Mouse (Mus musculus) urinary bladder, postnatal 0 days (tissue): ENCODE data around the gene Clmp. TPM values are rescaled to one million over a fixed set of nuclear protein-coding genes. Genes with fewer than 3 reads are reported as not detected.

Source experiments
- polyA plus RNA-seq: library from polyadenylated mRNA; unstranded; fragments of >200 nt; fragmentation: Nextera tagmentation; extraction: Ambion mirVana; gene quantifications from 2 replicates; pipeline ENCODE4 v1.2.1, GENCODE M21; 2015

The Clmp gene
- polyA plus RNA-seq, result 40.8 and 47.8 TPM in 2 replicates

DNA sequence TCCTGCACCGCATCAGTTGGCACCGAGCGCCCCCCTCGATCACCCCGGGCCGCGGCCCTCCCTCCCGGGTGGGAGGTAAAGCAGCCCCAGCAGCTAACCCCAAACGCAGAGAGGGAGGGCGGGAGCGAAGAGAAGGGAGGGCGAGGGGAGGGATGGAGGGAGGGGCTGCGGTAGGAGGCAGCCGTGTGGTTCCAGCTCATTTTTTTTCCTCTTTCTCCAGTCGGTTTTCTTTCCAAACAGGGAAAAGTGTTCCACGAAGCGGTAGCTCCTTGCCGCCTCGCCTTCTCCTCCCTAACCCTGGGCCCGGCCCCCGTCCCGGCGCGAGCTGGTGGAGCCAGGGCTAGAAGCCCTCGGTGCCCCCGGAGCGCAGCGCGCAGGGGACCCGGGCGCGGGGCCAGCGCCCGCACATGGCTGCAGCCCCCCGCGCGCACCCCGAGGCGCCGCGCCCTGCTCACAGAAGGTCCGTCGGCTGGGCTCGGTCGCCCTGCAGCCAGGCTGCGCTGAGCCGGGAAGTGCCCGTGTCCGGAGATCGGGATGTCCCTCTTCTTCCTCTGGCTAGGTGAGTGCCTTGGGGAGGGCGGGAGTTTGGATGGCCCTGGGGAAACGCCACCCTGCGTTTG, at the start of gene Clmp:
Clmp (plus strand) TSS at position 162 of the 620 bp plus-strand sequence.

DNA sequence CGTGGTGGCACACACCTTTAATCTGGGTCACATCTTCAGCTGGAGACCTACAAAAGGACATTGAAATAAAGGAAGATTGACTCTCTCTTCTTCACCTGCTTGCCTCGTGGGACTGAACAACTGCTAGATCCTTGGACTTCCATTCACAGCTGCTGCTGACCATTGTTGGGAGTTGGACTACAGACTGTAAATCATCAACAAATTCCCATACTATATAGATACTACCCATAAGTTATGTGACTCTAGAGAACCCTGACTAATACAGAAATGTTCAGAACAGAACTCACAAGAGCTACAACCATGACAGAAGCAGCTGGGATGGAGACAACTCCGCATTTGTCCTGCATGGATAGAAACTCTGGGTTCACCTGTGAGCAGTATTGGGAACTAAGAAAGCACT, 15.4 kb upstream of the Clmp start, which contains the start of gene Gm21915:
Gm21915 (plus strand) TSS at position 301 of the 400 bp plus-strand sequence.

DNA sequence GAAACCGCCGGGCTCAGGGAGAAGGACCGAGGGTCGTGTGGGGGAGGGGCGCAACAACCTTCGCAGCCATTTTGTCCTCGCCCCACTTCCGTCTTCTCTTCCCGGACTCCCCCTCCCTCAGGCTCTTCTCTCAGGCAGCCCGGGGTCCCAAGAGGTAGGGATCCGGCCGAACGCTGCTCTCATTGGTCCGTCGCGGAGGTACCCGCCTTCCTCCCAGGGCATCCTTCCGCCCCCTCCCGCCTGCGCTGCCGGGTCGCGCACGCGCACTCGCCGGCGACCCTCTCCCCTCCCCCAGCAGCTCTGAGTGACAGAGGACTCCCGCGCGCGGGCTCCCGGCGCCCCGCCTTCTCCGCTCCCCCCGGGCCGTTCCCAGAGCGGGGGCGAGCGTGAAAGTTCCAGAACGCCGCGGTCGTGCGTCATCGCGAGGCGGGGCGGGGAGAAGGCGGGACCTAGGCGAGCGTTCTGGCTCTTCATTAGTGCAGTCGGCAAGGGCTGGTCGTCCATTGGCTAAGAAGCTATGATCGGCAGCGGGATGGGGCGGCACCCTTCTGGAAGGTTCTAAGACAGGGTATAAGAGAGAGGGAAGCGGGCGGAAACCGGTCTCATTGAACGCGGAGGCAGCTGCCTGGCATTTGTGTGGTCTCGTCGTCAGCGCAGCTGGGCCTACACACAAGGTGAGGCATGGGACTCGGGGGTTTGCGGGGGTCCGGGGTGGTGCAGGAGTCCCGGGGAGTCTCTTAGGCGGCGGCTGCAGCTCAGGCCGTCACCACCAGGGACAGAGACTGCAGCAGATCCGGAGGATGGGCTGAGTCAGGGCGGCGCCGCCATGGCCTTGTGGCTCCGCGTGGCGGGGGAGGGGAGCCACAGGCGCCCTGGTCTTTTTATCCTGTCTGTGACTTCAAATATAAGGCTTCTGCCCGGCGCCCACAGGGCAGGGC, 115.2 kb downstream of the Clmp start, which contains the start of gene Hspa8:
Hspa8 (plus strand) TSS at position 310 of the 938 bp plus-strand sequence.

Other genes starting within 250 kb of the Clmp start
- gene Gramd1b, start 154.6 kb upstream of the Clmp start, polyA plus RNA-seq, result 1.1 and 3.0 TPM in 2 replicates
- not detected in 2 replicates for gene Gm21915, start 15.3 kb upstream of the Clmp start, polyA plus RNA-seq
- gene Hspa8, start 115.0 kb downstream of the Clmp start, polyA plus RNA-seq, result 1,483 and 1,719 TPM in 2 replicates
- not detected in 2 replicates for gene Bsx, start 188.2 kb downstream of the Clmp start, polyA plus RNA-seq